ENCODE assay signal across 14 mouse cellular contexts in the genomic region with DNA sequence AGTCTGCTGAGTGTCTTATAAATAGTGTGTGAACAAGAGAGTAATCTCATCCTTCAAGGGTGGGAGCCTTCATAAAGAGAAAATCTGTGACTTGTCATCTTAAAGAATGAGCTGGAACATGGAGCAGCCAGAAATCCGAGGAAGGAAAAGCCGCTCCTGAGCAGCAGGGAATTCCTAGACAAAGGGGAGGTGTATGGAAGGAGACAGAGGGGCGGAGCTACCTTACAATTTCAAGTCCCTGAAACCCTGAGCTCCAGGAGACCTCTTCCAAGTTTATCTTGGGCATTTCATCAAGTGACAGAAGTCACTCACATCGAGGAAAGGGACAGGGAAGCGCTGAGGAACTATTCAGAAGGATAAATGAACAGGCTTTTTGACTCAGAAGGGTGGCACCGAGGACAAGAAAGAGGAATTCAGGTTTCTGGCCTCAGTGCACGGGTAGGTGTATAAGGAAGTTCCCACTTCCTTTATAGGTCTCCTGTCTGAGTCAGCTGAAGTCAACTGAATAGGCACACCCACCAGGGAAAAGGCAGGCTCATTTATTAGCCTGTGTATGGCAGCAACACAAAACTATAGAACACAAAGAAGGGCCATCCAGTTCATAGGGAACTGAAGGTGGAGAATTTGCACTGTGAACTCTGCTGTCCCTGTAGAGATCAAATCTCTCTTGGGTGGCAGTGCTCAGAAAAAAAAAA. TPM values are rescaled to one million over a fixed set of nuclear protein-coding genes. Genes with fewer than 3 reads are reported as not detected.
DNase-seq lines count a peak whose midpoint lies in the region; ATAC-seq and TF ChIP-seq lines count a peak whose summit lies in the region.
"Had no signal": no experiment of that assay in that cellular context is flagged by ENCODE, and none has a peak within 500 bp of the region (broad histone marks: within the 10 kb centered on the region; RNA-seq: fewer than 3 reads in every experiment).

No protein-coding gene starts in this region.

- DNase-seq in frontal cortex, postnatal 10 days (ENCODE audit: low spot score in 2 of 2): no peak
- DNase-seq in lung, postnatal 36 days: no peak
- no peak for DNase-seq in urinary bladder, adult 2 months (ENCODE audit: low spot score)
- DNase-seq in frontal cortex, postnatal 14 days (ENCODE audit: low spot score in 2 of 2): no peak
- DNase-seq in spleen, postnatal 14 days (ENCODE audit: low spot score in 2 of 2): no peak
- DNase-seq: adrenal gland, adult 8-10 months; lung, adult 2 months had no signal

- WGBS in lung, embryonic 16.5 days: 29% methylated on average over 7 of the region's 7 CpGs
- WGBS in intestine, postnatal 0 days: 25% methylated on average over 7 of the region's 7 CpGs

- H3K27ac ChIP-seq in lung, embryonic 16.5 days (ENCODE audit: low read length): peak overlapping the region; percentile 45
- peak overlapping the region; percentile 81 for H3K27ac ChIP-seq in intestine, postnatal 0 days (ENCODE audit: low read depth, low read length)
- H3K27ac ChIP-seq: heart, embryonic 10.5 days; hindbrain, embryonic 15.5 days; layer of hippocampus, adult 2 months; midbrain, embryonic 13.5 days had no signal

- H3K4me3 ChIP-seq in lung, embryonic 16.5 days (ENCODE audit: low read length): no peak overlapping the region
- no peak overlapping the region for H3K4me3 ChIP-seq in intestine, postnatal 0 days (ENCODE audit: low read depth, low read length)
- H3K4me3 ChIP-seq: heart, embryonic 10.5 days; hindbrain, embryonic 15.5 days; layer of hippocampus, adult 2 months; midbrain, embryonic 13.5 days had no signal

- peaks cover 5% of the 10 kb centered on the region; the same call in 1 of the 2 replicates for H3K4me1 ChIP-seq in lung, embryonic 16.5 days (replicated peaks; ENCODE audit: control insufficient read depth, insufficient read depth, low read length)
- H3K4me1 ChIP-seq in intestine, postnatal 0 days (replicated peaks; ENCODE audit: control insufficient read depth, insufficient read depth, low read length): 0 out of 2 replicates have a peak, but pooled peaks cover 2% of the 10 kb centered on the region

- H3K27me3 ChIP-seq in lung, embryonic 16.5 days (ENCODE audit: control insufficient read depth, insufficient read depth, low read depth, low read length): no peaks in the 10 kb centered on the region
- H3K27me3 ChIP-seq in intestine, postnatal 0 days (replicated peaks; ENCODE audit: control insufficient read depth, insufficient read depth, low read length): no peaks in the 10 kb centered on the region
- H3K27me3 ChIP-seq: hindbrain, embryonic 15.5 days; midbrain, embryonic 13.5 days had no signal

- H3K36me3 ChIP-seq in lung, embryonic 16.5 days (ENCODE audit: control insufficient read depth, insufficient read depth, low read length): no peaks in the 10 kb centered on the region
- no peaks in the 10 kb centered on the region for H3K36me3 ChIP-seq in intestine, postnatal 0 days (ENCODE audit: control insufficient read depth, insufficient read depth)
- H3K36me3 ChIP-seq: heart, embryonic 10.5 days; hindbrain, embryonic 15.5 days; midbrain, embryonic 13.5 days had no signal

- 0 out of 2 replicates have a peak, but pooled peaks have one; percentile 8 for TF ChIP-seq CTCF in intestine, postnatal 0 days (IDR thresholded peaks at IDR 0.05; ENCODE audit: low read depth)

- 0 out of 2 replicates have a peak, but pooled peaks have one; percentile 22 for ATAC-seq in frontal cortex, adult (ENCODE audit: low TSS enrichment)
- 0 out of 2 replicates have a peak, but pooled peaks have one; percentile 31 for ATAC-seq in lung, embryonic 16.5 days (ENCODE audit: low read depth)
- peak; percentile 88 for ATAC-seq in intestine, postnatal 0 days
- ATAC-seq: midbrain, embryonic 13.5 days had no signal

- no peaks in the 10 kb centered on the region for H3K9me3 ChIP-seq in lung, embryonic 16.5 days (ENCODE audit: control insufficient read depth, low read length)
- no peaks in the 10 kb centered on the region for H3K9me3 ChIP-seq in intestine, postnatal 0 days (ENCODE audit: control insufficient read depth)
- H3K9me3 ChIP-seq: heart, embryonic 10.5 days; hindbrain, embryonic 15.5 days; midbrain, embryonic 13.5 days had no signal

- no peak overlapping the region for H3K4me2 ChIP-seq in lung, embryonic 16.5 days (ENCODE audit: low read depth, low read length)
- H3K4me2 ChIP-seq in intestine, postnatal 0 days (replicated peaks; ENCODE audit: low read depth): peak overlapping the region; percentile 31; the same call in 1 of the 2 replicates
- H3K4me2 ChIP-seq: hindbrain, embryonic 15.5 days; midbrain, embryonic 13.5 days had no signal

- H3K9ac ChIP-seq in lung, embryonic 16.5 days (ENCODE audit: low read length): no peak overlapping the region
- H3K9ac ChIP-seq in intestine, postnatal 0 days (ENCODE audit: low read depth, low read length): no peak overlapping the region
- H3K9ac ChIP-seq: hindbrain, embryonic 15.5 days; midbrain, embryonic 13.5 days had no signal

RNA-seq across cellular contexts. Expression of a gene that starts 46.4 kb away (rescaled TPM):
- 2.9 and 3.1 TPM in 2 replicates for polyA plus RNA-seq in lung, embryonic 16.5 days (2015; fragmentation: Nextera tagmentation; extraction: Ambion mirVana)
- 2.2 and 2.5 TPM in 2 replicates for polyA plus RNA-seq in intestine, postnatal 0 days (2015; fragmentation: Nextera tagmentation; extraction: Ambion mirVana)
- polyA plus RNA-seq in urinary bladder, adult 2 months (2012; rRNA removed): 1.9 and 2.7 TPM in 2 replicates

RNA-seq across cellular contexts. Expression of a gene that starts 46.6 kb away (rescaled TPM):
- polyA plus RNA-seq in lung, embryonic 16.5 days (2015; fragmentation: Nextera tagmentation; extraction: Ambion mirVana): 25.9 and 27.3 TPM in 2 replicates
- polyA plus RNA-seq in intestine, postnatal 0 days (2015; fragmentation: Nextera tagmentation; extraction: Ambion mirVana): 10.2 and 10.6 TPM in 2 replicates
- 16.5 and 19.1 TPM in 2 replicates for polyA plus RNA-seq in urinary bladder, adult 2 months (2012; rRNA removed)

Comparison
In these comparisons a context has a peak if more than half of its experiments do, and no peak if none do; other contexts are left out.
1. ATAC-seq: peak in every context shown above with its lines; median percentile 88 in intestine, postnatal 0 days; 31 in lung, embryonic 16.5 days; 22 in frontal cortex, adult.